In genomic region chr7:4478021-4478795, GRCm38 (mm10) we compare ENCODE assay signal across 8 mouse cellular contexts. TPM values are rescaled to one million over a fixed set of nuclear protein-coding genes. Genes with fewer than 3 reads are reported as not detected.
DNase-seq lines count a peak whose midpoint lies in the region; ATAC-seq and TF ChIP-seq lines count a peak whose summit lies in the region.

No protein-coding gene starts in this region.

- peak overlapping the region; percentile 45 for H3K4me3 ChIP-seq in hindbrain, embryonic 13.5 days
- H3K4me3 ChIP-seq in left cerebral cortex, adult 2 months = peak overlapping the region; percentile 55

- H3K27me3 ChIP-seq in hindbrain, embryonic 13.5 days = peaks cover 44% of the 10 kb centered on the region

- intact Hi-C loops in left cerebral cortex, adult 2 months (cut with DNase I) = loop anchor here (2.0 kb wide), 1 partner anchor 21 kb away; no protein-coding TSS in a partner anchor

- H3K4me1 ChIP-seq in hindbrain, embryonic 13.5 days (replicated peaks) = peaks cover 21% of the 10 kb centered on the region

- H3K27ac ChIP-seq in hindbrain, embryonic 13.5 days = peak overlapping the region; percentile 69
- peak overlapping the region; percentile 58 for H3K27ac ChIP-seq in left cerebral cortex, adult 2 months

- DNase-seq in WW6 (ENCODE audit: low read depth, low spot score) = peak; percentile 79
- DNase-seq in cerebellum, postnatal 14 days = peak; percentile 76 to 80
- DNase-seq in frontal cortex, postnatal 36 days (ENCODE audit: low spot score in 2 of 2) = peak; percentile 65 to 69
- DNase-seq in left cerebral cortex, adult 2 months (ENCODE audit: extremely low spot score in 1 of 2, low spot score in 2 of 2) = peak; percentile 43 to 52
- DNase-seq in lung, postnatal 4 days = peak; percentile 83 to 91
- peak; percentile 81 to 87 for DNase-seq in right cerebral cortex, postnatal 10 days (ENCODE audit: low spot score in 2 of 2)
- DNase-seq in thymus, adult 18-20 months = no peak

- peak overlapping the region; percentile 87 for H3K4me2 ChIP-seq in hindbrain, embryonic 13.5 days

- under 1% methylated on average over 39 of the region's 39 CpGs for WGBS in hindbrain, embryonic 13.5 days

- no peaks in the 10 kb centered on the region for H3K9me3 ChIP-seq in hindbrain, embryonic 13.5 days

- TF ChIP-seq CTCF in left cerebral cortex, adult 2 months (IDR thresholded peaks at IDR 0.05) = no peak

- peak; percentile 93 for ATAC-seq in hindbrain, embryonic 13.5 days (ENCODE audit: low FRiP score)

- H3K36me3 ChIP-seq in hindbrain, embryonic 13.5 days = peaks cover 30% of the 10 kb centered on the region

- peak overlapping the region; percentile 71 for H3K9ac ChIP-seq in hindbrain, embryonic 13.5 days

RNA-seq across cellular contexts. Expression of gene Eps8l1, which starts 17.7 kb away (rescaled TPM):
- polyA plus RNA-seq in hindbrain, embryonic 13.5 days (2015; fragmentation: Nextera tagmentation; extraction: Ambion mirVana) = 9.3 and 10.6 TPM in 2 replicates
- total RNA-seq in left cerebral cortex, adult 2 months (2021) = 1 to 10 TPM; 5.3 to 5.4 TPM

RNA-seq across cellular contexts. Expression of gene Ppp1r12c, which starts 23.3 kb away (rescaled TPM):
- polyA plus RNA-seq in hindbrain, embryonic 13.5 days (2015; fragmentation: Nextera tagmentation; extraction: Ambion mirVana) = 39.6 and 49.7 TPM in 2 replicates
- 100 to 1,000 TPM; 173 to 177 TPM for total RNA-seq in left cerebral cortex, adult 2 months (2021)

RNA-seq across cellular contexts. Expression of gene Rdh13, which starts 32.8 kb away (rescaled TPM):
- polyA plus RNA-seq in hindbrain, embryonic 13.5 days (2015; fragmentation: Nextera tagmentation; extraction: Ambion mirVana) = 37.2 and 37.7 TPM in 2 replicates
- 10 to 100 TPM; 25.1 to 29.3 TPM for total RNA-seq in left cerebral cortex, adult 2 months (2021)

RNA-seq across cellular contexts. Expression of gene Tnnt1, which starts 38.0 kb away (rescaled TPM):
- 7.4 and 7.5 TPM in 2 replicates for polyA plus RNA-seq in hindbrain, embryonic 13.5 days (2015; fragmentation: Nextera tagmentation; extraction: Ambion mirVana)
- total RNA-seq in left cerebral cortex, adult 2 months (2021) = 1 to 10 TPM; 7.4 to 9.2 TPM

RNA-seq across cellular contexts. Expression of gene Tnni3, which starts 45.8 kb away (rescaled TPM):
- 3.8 and 3.9 TPM in 2 replicates for polyA plus RNA-seq in hindbrain, embryonic 13.5 days (2015; fragmentation: Nextera tagmentation; extraction: Ambion mirVana)
- total RNA-seq in left cerebral cortex, adult 2 months (2021) = under 1 TPM; 0.84 to 0.96 TPM

Comparison
In these comparisons a context has a peak if more than half of its experiments do, and no peak if none do; other contexts are left out.
1. DNase-seq: peak in WW6 (single experiment), cerebellum, postnatal 14 days (2 of 2), frontal cortex, postnatal 36 days (2 of 2), left cerebral cortex, adult 2 months (2 of 2), lung, postnatal 4 days (2 of 2) and right cerebral cortex, postnatal 10 days (2 of 2); none in thymus, adult 18-20 months (0 of 2).